Mouse (Mus musculus) embryonic fibroblast, embryonic 13.5 days (primary cell): ENCODE measurements around the gene Eif2s3x.
"Not testable (repeated sequence)": the region's sequence is repeated elsewhere in the genome, so short reads cannot be mapped to it uniquely, and the experiment has no call there.

Experiments
- CTCF ChIP-seq: IDR thresholded peaks from 2 replicates; pipeline ENCODE4 v1.5.1; 2011; ENCODE audit warnings: mild to moderate bottlenecking, control low read depth, low read length, moderate library complexity, borderline replicate concordance; ENCODE audit not compliant: insufficient read depth
- POLR2A ChIP-seq: IDR thresholded peaks from 2 replicates; pipeline ENCODE4 v1.6.1; 2011; ENCODE audit warnings: low read depth, mild to moderate bottlenecking, control low read depth, low read length, moderate library complexity

DNA sequence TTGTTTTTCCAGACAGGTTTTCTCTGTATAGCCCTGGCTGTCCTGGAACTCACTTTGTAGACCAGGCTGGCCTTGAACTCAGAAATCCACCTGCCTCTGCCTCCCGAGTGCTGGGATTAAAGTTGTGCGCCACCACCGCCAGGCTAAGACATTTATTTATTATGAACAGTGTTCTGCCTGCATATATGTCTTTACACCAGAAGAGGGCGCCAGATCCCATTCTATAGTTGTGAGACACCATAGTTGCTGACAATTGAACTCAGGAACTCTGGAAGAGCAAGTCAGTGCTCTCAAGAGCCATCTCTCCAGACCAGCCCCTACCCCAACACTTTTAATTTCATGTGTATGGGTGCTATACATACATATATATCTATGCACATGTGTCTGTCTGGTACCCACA, 18.8 kb downstream of the Eif2s3x start:
- not testable (repeated sequence) for TF ChIP-seq CTCF, POLR2A
